Mouse (Mus musculus): Measurements from ENCODE around the gene Cdc42ep3. TPM values are rescaled to one million over a fixed set of nuclear protein-coding genes. Genes with fewer than 3 reads are reported as not detected.

Cdc42ep3 gene
- total RNA-seq, 2 experiments from 2014 or later: 6.2 to 9.8 TPM

GRCm38 (mm10) chr17:79345001-79345709 lies 9.7 kb downstream of the Cdc42ep3 start:
- no peak for DNase-seq (ENCODE audit: low spot score in 2 of 2)

GRCm38 (mm10) chr17:79343334-79343946 lies 11.5 kb downstream of the Cdc42ep3 start:
- DNase-seq (ENCODE audit: low spot score in 2 of 2): no peak

DNA sequence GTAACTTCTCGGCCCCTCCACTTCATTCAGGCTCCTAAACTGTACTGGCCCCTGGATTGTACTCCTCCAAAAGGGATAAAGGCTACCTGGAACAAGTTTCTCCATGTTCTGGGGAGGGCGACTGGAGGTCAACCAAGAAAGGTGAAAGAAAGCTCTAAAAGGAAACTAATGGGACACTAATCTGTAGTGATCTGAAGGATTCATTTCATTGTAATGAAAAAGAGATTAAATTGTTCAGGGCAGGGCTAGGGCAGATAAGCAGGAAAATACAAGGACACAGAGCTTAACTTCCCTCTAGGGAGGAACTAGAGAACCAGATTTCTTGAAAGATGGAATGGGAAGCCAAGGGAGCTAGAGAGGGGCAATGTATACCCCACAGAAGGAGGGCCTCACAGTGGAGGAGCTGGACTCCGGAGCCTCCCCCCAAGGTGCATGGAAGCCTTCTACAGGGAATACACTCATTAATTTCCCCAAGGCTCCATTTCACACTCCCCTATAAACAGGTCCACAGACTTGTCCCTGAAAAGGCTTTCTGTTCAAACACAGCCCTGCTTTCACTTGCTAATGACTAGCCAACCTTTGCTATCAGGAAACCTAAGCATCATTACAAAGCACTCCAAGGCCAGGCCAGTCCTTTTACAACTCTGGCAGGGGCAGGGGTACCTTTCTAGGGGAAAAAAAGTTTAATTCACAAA lies 12.1 kb downstream of the Cdc42ep3 start:
- no peak for DNase-seq (ENCODE audit: low spot score in 2 of 2)

DNA sequence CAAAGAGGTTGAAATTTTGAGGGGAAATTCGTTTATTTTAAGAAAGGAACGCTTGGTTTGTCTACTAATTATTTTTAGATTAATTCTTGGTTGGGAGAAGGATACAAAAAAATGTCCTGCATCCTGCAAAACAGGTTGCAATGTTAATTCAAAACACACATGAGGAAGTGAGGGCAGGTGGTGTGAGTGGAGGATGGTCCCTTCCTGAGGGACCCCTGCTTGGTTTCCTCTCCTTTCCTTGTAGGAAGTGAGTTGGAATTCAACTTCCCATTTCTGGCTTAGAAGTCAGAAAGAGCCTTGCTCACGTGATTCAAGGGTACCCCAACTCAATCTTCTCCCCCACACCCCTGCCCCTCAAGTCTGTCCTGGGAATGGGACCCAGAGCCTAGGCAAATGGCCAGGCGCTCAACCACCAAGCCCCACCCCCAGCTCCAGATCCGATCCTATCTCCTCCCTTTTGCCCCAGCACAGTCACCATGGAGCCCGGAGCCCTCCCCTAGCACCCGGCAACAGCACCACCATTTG lies 12.9 kb downstream of the Cdc42ep3 start:
- DNase-seq (ENCODE audit: low spot score in 2 of 2): no peak

GRCm38 (mm10) chr17:79337494-79337893 lies 17.4 kb downstream of the Cdc42ep3 start:
- no peak for DNase-seq (ENCODE audit: low spot score in 2 of 2)

DNA sequence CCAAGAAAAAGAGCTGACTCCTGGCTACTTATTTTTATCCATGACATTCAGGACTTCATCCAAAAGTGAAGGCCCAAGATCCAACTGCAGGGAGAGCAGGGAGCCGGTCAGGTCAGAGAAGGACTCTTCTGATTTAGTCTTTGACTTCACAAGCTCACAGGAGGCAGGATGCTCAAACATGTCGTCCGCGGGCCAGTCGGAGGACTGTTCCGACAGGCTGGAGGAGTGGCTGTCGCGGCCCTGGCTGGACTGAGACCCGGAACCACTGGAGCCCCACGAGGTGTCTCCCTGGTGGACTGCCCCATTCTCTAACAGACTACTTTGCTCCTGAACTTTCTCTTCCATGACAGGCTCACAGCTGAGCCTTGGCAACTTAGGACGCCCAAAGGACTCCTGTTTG lies 20.2 kb downstream of the Cdc42ep3 start:
- no peak for DNase-seq (ENCODE audit: low spot score in 2 of 2)

DNA sequence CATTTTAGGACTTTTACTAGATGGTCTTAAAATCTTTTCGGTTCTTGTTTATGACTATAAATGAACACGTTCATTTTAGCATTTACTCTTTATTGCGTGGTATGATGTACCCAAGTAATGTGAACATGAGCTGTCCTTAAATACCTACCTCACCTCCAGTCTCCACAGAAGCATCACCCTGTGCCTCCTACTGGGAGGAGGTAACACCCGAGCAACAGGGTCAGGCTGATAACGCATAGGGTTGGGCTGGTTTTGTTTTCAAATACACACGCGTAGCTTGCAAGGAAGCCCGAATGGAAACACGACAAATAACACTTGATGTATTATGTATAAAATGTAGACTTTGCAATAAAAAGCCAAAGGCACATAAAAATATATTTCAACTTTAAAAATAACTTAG lies 21.2 kb downstream of the Cdc42ep3 start:
- no peak for DNase-seq (ENCODE audit: low spot score in 2 of 2)

DNA sequence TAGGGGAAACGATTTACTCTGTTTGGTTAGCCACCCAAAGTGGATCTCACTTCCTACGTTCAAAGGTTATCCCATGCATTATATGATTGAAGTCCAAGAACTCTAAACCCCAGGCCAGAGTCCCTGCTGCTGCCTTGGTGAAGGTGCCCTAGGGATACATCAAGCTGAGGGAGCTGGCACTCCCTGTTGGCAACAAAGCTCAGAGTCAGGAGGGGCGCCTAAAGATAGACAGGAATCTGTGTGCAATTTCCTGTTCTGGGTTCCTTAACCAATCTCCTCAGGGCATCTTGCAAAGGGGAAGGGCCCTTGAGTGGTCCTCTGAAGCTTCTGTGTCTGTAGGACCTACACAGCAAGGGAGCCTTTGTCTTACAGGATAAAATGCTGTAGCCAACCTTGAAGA lies 22.0 kb downstream of the Cdc42ep3 start:
- DNase-seq (ENCODE audit: low spot score in 2 of 2): no peak

- DNase-seq (ENCODE audit: low spot score in 2 of 2): no peak
Measured at GRCm38 (mm10) chr17:79330397-79330796, 24.5 kb downstream of the Cdc42ep3 start.

- peak; percentile 47 to 52 for DNase-seq (ENCODE audit: low spot score in 2 of 2)
Measured at GRCm38 (mm10) chr17:79326868-79327376, 28.0 kb downstream of the Cdc42ep3 start.

GRCm38 (mm10) chr17:79317085-79317751 lies 37.7 kb downstream of the Cdc42ep3 start:
- DNase-seq (ENCODE audit: low spot score in 2 of 2): no peak

- no peak for DNase-seq (ENCODE audit: low spot score in 2 of 2)
Measured at GRCm38 (mm10) chr17:79315415-79316094, 39.3 kb downstream of the Cdc42ep3 start.

DNA sequence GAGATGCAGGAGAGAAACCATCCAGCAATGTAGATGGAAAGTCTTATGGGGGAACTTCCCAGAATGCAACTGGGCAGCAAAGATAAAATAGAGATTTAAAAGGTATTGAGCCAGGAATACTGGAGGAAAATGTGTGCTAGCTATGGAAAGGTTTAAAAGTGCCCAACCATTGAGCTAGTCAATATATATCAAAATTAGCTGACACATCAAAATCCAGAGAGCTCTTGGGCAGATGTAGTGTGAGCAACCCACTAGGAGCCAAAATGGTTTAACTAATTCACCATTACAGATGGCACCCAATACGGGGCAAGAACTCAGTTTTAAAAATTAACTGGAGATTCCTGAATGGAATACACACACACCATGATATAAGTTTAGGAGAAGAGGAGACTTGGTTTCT lies 44.4 kb downstream of the Cdc42ep3 start:
- DNase-seq (ENCODE audit: low spot score in 2 of 2): no peak

- DNase-seq (ENCODE audit: low spot score in 2 of 2): no peak
Measured at GRCm38 (mm10) chr17:79309506-79309905, 45.4 kb downstream of the Cdc42ep3 start.

DNA sequence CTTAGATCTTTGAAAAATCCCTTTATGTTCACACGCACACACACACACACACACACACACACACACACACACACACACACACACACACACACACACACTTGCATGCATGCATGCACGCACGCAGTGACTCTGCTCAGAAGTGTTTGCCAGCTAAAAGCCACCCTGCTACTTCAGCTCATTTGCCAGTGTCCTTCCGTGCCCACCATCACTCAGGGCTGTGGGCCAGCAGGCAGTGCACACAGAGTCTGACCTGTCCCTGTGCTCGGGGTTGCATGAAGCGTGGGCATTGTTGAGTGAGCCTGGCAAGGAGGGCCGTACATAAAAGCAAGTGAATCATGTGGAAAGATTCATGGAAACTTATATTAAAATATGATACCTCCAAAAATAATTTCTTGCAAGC lies 49.2 kb downstream of the Cdc42ep3 start:
- no peak for DNase-seq (ENCODE audit: low spot score in 2 of 2)

DNA sequence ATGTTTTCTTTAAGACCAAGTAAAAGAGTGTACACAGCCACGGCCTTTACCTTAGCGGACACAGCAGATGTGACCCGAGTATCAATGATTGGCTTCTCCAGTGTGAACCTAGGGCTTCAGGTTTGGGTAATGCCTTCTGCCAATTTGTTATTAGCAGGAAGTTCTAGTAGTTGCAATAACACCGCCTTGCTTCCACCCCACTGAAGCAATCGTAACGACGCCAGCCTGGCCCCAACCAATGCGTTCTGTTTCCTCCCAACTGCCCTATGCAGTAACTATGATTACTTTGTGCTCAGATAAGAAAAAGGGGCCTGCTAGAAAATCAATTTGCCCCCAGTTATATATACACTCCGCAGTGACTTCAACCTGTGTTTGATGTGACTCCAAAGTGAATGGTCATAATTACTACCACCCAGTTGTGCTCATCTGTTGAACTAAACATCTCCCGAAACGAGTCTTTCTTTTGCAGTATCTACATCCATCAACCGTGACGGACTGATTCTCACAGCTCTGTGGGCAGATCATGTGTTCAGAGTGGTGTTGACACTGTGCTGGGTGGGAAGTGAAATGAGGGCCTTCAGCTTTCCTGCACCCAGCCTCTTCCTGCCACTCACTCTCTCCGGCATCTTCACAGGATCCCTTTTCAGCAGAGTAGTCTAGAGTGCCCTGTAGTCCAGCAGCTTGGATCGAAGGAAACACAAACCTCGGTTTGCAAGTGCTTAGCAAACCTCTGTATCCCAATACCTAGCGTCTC lies 51.0 kb downstream of the Cdc42ep3 start:
- no peak for DNase-seq (ENCODE audit: low spot score in 2 of 2)

GRCm38 (mm10) chr17:79303238-79303637 lies 51.7 kb downstream of the Cdc42ep3 start:
- no peak for DNase-seq (ENCODE audit: low spot score in 2 of 2)

- no peak for DNase-seq (ENCODE audit: low spot score in 2 of 2)
Measured at GRCm38 (mm10) chr17:79299925-79300324, 55.0 kb downstream of the Cdc42ep3 start.

DNA sequence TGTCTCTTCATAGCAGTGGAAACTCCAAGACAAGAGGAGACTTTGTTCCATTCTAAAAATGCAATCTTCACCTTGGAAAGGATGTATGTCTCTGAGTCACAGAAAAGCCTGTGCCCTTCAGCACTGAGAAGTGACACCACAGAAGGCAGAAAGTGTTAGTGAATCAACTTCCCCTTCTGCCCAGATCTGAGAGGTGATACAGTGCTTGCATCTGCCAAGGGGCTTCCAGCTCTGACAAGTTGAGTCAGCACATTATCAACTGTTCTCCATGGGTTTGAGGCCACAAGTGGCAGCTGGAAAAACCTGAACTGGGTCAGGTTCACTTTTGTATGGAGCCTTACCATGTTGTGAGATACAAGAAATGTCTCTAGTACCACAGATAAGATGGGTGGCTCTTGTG lies 55.9 kb downstream of the Cdc42ep3 start:
- no peak for DNase-seq (ENCODE audit: low spot score in 2 of 2)

DNA sequence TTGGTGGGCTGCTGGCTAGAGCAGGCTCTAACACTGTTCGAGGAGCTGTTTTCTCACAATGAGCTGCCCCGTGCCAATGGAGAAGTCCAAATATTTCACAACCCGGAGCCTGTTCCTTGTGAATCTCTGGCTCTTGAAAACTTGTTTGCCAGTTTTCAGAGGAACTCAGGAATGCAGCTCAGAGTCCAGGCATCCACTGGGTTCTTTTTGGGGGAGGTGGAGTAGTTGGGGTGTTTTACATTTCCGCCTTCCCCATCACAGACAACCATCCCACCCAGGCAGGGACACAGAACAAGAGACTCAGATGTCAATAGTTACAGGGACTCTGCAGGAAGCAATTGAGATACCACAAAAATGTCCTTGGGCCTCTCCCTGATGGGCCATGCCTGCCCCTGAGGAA lies 59.0 kb downstream of the Cdc42ep3 start:
- DNase-seq (ENCODE audit: low spot score in 2 of 2): no peak

Data from layer of hippocampus, postnatal 14 days (tissue).